Mouse (Mus musculus): ENCODE data around the gene Aif1.
"Not testable (repeated sequence)": the region's sequence is repeated elsewhere in the genome, so short reads cannot be mapped to it uniquely, and the experiment has no call there.

Gene Aif1

DNA sequence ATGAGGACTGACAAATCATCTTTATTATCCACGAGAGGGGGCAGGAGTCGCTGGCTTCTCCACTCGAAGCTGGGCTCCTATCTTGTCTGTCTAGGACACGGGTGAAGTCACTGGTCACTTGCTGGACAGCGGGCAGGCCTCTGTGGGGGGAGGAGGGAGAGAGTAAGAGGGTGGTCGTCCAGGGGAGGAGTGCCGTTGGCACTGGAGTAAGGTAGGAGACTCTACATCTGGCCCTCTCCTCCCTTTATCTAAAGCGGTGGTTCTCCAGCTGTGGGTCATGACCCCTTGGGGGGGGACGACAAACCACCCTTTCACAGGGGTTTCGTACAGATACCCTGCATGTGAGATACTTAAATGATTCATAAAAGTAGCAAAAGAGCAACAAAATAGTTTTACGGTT lies 46.9 kb downstream of the Aif1 start:
- H3K27me3 ChIP-seq (ENCODE audit: control insufficient read depth, insufficient read depth, low read length, poor library complexity, severe bottlenecking) = no peaks in the 10 kb centered on the region
- DNase-seq (ENCODE audit: low read depth, low spot score) = no peak
- H3K36me3 ChIP-seq (ENCODE audit: control insufficient read depth, insufficient read depth, low read length, poor library complexity, severe bottlenecking) = peaks cover 6% of the 10 kb centered on the region; the same call in 1 of the 2 replicates

DNA sequence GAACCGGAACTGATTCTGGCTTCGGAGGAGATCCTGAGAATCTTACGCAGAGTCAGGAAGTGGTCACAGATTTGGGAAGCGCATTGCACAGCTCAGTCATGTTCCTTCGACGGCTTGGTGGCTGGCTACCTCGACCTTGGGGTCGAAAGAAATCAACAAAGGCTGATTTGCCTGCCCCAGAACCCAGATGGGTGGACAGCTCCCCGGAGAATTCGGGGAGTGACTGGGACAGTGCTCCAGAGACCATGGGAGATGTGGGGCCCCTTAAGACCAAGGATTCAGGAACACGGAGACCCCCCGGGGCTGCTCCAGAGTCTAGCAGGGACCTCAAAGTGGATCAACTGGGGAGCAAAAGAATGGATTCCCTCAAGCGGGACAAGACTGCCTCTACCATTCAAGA lies 48.9 kb downstream of the Aif1 start:
- no peak for DNase-seq (ENCODE audit: low read depth, low spot score)
- H3K27me3 ChIP-seq (ENCODE audit: control insufficient read depth, insufficient read depth, low read length, poor library complexity, severe bottlenecking) = no peaks in the 10 kb centered on the region
- H3K36me3 ChIP-seq (ENCODE audit: control insufficient read depth, insufficient read depth, low read length, poor library complexity, severe bottlenecking) = peaks cover 8% of the 10 kb centered on the region; the same call in 1 of the 2 replicates

DNA sequence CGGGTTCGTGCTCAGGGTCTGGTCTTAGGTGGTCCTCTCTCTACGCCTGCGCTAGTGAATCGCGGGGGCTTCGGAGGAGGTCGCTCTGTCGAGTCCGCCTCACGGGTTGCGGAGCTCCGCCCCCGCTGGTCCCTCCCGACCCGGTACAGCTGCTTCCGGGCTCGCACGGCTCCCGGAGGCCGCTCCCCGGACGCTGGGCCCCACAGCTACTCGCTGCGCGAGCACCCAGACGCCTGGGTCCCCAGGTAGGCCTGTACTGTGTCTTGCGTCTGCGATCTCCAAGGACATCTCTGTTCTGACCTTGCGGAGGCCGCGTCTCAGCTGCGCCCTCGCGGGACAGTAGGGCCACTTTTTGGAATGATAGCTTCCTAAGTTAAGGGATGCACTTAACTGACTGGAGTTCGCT lies 49.7 kb downstream of the Aif1 start, which contains the start of gene D17H6S53E:
TSS of gene D17H6S53E (plus strand) at position 168 of the 406 bp plus-strand sequence.
- DNase-seq (ENCODE audit: low read depth, low spot score) = peak; percentile 76
- H3K27me3 ChIP-seq (ENCODE audit: control insufficient read depth, insufficient read depth, low read length, poor library complexity, severe bottlenecking) = no peaks in the 10 kb centered on the region
- H3K36me3 ChIP-seq (ENCODE audit: control insufficient read depth, insufficient read depth, low read length, poor library complexity, severe bottlenecking) = peaks cover 8% of the 10 kb centered on the region; the same call in 1 of the 2 replicates

DNA sequence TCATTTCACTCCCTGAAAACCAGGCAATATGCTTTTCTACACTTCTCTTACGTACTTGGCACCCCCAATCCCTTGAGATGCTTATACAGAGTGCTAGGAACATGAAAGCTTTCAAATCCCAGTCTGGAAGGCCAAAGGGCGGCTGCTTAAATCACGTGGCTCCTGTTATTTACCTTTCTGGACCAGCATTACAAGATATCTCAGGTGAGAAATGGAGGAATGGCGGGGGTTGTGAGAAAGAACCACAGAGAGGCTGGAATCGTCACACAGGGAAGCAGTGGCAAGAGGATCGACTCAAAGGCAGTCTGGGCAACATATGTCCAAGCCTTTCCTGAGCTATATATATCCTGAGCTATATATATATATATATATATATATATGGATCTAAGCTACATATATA lies 50.3 kb downstream of the Aif1 start:
- DNase-seq (ENCODE audit: low read depth, low spot score) = no peak
- Histone ChIP-seq H3K27me3 (ENCODE audit: control insufficient read depth, insufficient read depth, low read length, poor library complexity, severe bottlenecking) (no peaks in the 10 kb centered on the region; the same call in 1 of the 2 replicates), H3K36me3 (ENCODE audit: control insufficient read depth, insufficient read depth, low read length, poor library complexity, severe bottlenecking) (peaks cover 8% of the 10 kb centered on the region; the same call in 1 of the 2 replicates)

DNA sequence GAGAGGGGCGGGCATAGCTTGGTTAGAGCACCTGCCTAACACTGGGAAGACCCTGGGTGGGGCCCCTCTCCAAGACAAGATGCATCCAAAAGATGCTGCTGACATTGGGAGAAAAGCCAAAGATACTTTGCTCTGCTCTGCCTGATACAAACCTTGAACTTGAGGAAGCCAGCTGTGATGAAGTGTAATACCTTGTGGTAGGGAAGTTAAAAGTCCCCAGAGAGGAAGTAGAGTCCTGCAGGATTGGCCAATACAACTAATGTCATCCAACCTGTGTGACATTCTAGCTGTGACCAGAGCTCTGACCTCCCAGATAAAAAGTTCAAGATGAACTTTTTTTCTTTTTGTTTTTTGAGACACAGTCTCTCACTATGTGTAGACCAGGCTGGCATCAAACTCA lies 50.8 kb downstream of the Aif1 start:
- H3K27me3 ChIP-seq (ENCODE audit: control insufficient read depth, insufficient read depth, low read length, poor library complexity, severe bottlenecking) = no peaks in the 10 kb centered on the region; the same call in 1 of the 2 replicates
- peak; percentile 26 for DNase-seq (ENCODE audit: low read depth, low spot score)
- peaks cover 8% of the 10 kb centered on the region; the same call in 1 of the 2 replicates for H3K36me3 ChIP-seq (ENCODE audit: control insufficient read depth, insufficient read depth, low read length, poor library complexity, severe bottlenecking)

DNA sequence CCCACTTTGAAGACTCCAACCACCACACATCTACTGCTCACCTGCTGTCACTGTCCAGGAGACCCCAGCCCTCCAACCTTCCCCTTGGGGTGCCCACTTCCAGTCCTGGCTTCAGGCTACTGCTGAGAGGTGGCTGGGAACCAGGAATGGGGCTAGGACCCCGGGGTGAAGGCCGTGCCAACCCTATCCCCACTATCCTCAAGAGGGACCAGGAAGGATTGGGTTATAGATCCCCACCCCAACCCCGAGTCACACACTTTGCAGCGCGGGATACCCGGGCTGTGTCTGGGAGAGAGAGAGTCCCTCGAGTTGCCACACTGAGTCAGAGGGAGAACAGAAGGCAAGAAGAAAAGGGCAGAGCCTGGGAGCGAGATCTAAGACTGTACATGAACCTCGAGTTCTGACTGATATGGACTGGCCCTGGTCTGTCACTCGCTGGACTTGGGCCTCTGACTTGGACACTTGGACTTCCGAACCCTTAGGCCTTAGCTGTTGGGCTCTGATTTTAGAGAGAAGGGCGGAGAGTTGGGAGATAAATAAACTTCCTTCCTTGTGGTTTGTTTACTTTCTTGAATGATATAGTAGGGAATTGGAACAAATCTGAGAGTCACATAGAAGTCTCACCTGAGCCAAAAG lies 51.5 kb downstream of the Aif1 start:
- H3K36me3 ChIP-seq (ENCODE audit: control insufficient read depth, insufficient read depth, low read length, poor library complexity, severe bottlenecking); H3K27me3 ChIP-seq (ENCODE audit: control insufficient read depth, insufficient read depth, low read length, poor library complexity, severe bottlenecking); DNase-seq (ENCODE audit: low read depth, low spot score): not testable (repeated sequence)

DNA sequence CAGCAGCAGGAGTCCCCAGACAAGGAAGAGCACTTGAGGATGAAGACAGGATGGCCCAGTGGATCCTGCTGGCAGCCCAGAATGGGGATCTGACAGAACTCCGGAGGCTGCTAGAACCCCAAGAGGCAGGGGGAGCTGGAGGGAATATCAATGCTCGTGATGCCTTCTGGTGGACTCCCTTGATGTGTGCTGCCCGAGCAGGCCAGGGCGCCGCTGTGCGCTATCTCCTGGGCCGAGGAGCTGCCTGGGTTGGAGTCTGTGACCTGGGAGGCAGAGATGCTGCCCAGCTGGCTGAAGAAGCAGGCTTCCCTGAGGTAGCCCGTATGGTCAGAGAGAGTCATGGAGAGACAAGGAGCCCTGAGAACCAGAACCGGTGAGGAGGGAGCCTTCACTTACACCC lies 52.6 kb downstream of the Aif1 start:
- DNase-seq (ENCODE audit: low read depth, low spot score); H3K27me3 ChIP-seq (ENCODE audit: control insufficient read depth, insufficient read depth, low read length, poor library complexity, severe bottlenecking); H3K36me3 ChIP-seq (ENCODE audit: control insufficient read depth, insufficient read depth, low read length, poor library complexity, severe bottlenecking): not testable (repeated sequence)

DNA sequence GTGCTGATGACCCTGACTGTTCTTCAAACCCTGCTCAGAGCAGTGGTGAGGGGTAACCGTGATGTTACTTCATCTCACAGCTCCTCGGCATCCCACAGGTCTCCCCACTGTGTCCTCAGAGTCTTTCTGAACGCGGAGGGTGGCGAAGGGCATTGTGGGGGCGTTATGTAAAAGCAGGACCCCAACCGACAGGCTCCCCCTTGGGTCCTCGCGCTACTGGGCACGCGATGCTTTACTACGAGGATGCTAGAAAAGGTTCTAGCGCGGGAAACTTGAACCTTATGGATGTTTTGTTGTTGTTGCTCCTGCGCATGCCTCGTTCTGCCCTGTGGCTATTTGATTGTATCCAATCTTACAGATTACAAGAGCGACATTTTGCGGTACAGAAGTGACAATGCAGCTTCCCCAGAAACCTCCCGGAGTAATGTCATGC lies 54.0 kb downstream of the Aif1 start, which contains the start of gene Csnk2b:
TSS of gene Csnk2b (minus strand) at position 183 of the 433 bp plus-strand sequence.
- Histone ChIP-seq H3K27me3 (ENCODE audit: control insufficient read depth, insufficient read depth, low read length, poor library complexity, severe bottlenecking) (no peaks in the 10 kb centered on the region; the same call in 1 of the 2 replicates), H3K36me3 (ENCODE audit: control insufficient read depth, insufficient read depth, low read length, poor library complexity, severe bottlenecking) (peaks cover 10% of the 10 kb centered on the region; the same call in 1 of the 2 replicates)
- DNase-seq (ENCODE audit: low read depth, low spot score) = peak; percentile 65

DNA sequence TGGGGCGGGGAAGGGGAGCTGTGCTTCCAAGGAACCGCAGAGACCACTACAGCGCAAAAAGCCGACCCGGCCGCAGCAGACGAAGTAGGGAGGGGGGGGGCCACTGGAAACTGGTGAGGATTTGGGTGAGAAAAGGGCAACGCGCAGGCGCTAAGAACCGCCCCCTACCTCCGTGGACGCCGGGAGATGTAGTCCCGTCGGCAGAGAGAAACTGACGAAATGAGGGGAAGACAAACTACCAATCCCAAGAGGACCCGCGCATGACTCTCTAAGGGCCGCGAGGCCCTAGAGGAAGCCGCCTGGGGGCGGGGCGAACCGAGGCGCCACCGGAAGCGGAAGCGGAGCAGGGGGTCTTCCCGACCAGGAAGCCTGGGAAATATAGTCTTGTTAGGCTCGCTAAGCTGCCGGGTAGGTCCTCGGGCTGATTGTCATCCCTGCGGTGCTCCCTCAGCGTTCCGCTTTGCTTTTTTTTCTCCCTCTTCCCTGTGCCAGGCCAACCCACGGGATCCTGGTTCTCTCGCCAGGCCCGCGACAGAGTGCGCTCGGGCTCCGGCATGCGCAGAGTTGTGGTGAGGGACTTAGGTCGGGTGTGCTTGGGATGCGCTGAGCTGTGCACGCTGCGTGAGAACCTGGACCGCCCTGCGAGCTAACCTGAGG lies 54.6 kb downstream of the Aif1 start, which contains the start of gene Gpank1:
TSS of gene Gpank1 (plus strand) at position 313 of the 657 bp plus-strand sequence.
- no peaks in the 10 kb centered on the region; the same call in 1 of the 2 replicates for H3K27me3 ChIP-seq (ENCODE audit: control insufficient read depth, insufficient read depth, low read length, poor library complexity, severe bottlenecking)
- peak; percentile 98 for DNase-seq (ENCODE audit: low read depth, low spot score)
- peaks cover 10% of the 10 kb centered on the region; the same call in 1 of the 2 replicates for H3K36me3 ChIP-seq (ENCODE audit: control insufficient read depth, insufficient read depth, low read length, poor library complexity, severe bottlenecking)
